Mouse (Mus musculus) liver, adult 2 months (tissue): ENCODE measurements around the gene Itga8.

Experiments used
- CTCF ChIP-seq: fragments of 200-500 bp; IDR thresholded peaks from 2 replicates; pipeline ENCODE4 v1.5.1; 2011; ENCODE audit warnings: low read depth, low read length, control low read depth
- POLR2A ChIP-seq: fragments of 200-500 bp; IDR thresholded peaks from 2 replicates; pipeline ENCODE4 v1.6.1; 2011; ENCODE audit warnings: low read length, control low read depth; ENCODE audit not compliant: insufficient read depth; ENCODE audit errors: extremely low read depth

- no peak for TF ChIP-seq CTCF
- no peak for TF ChIP-seq POLR2A
These were observed 210.7 kb downstream of the Itga8 start for GRCm38 (mm10) chr2:12090993-12091392.
